Mouse (Mus musculus) skeletal muscle tissue, adult 2 months (tissue): Measurements from ENCODE around the gene Ltbp2.
A peak's percentile ranks its signal among the peaks of the same experiment; 100 is the strongest.

Experiments used
- DNase-seq: peaks from one replicate; pipeline ENCODE4 v3.0.0-alpha.2; 2012; ENCODE audit warnings: low read depth, low spot score

The Ltbp2 gene

GRCm38 (mm10) chr12:84876481-84877121 is at the start of gene Ltbp2:
Gene Ltbp2, minus strand, starts transcription at chr12:84876532.
- DNase-seq = peak; percentile 77

- DNase-seq = no peak
These were observed 48.0 kb upstream of the Ltbp2 start for GRCm38 (mm10) chr12:84924324-84924723.

GRCm38 (mm10) chr12:84921881-84922419 is 45.6 kb upstream of the Ltbp2 start:
- DNase-seq = no peak

- no peak for DNase-seq
These were observed 42.5 kb upstream of the Ltbp2 start for GRCm38 (mm10) chr12:84918809-84919208.

GRCm38 (mm10) chr12:84917799-84918198 is 41.5 kb upstream of the Ltbp2 start:
- DNase-seq = no peak

- DNase-seq = no peak
These were observed 38.6 kb upstream of the Ltbp2 start for GRCm38 (mm10) chr12:84914959-84915358.

- no peak for DNase-seq
These were observed 36.3 kb upstream of the Ltbp2 start for GRCm38 (mm10) chr12:84912652-84913104.

- DNase-seq = no peak
These were observed 35.3 kb upstream of the Ltbp2 start for GRCm38 (mm10) chr12:84911640-84912039.

GRCm38 (mm10) chr12:84910066-84910465 is 33.7 kb upstream of the Ltbp2 start:
- DNase-seq = no peak

- DNase-seq = peak; percentile 48
These were observed 31.5 kb upstream of the Ltbp2 start for GRCm38 (mm10) chr12:84907627-84908480.

GRCm38 (mm10) chr12:84907024-84907626 is 30.8 kb upstream of the Ltbp2 start:
- DNase-seq = peak; percentile 51

- no peak for DNase-seq
These were observed 28.1 kb upstream of the Ltbp2 start for GRCm38 (mm10) chr12:84904399-84904798.

GRCm38 (mm10) chr12:84900317-84900716 is 24.0 kb upstream of the Ltbp2 start:
- DNase-seq = no peak

- no peak for DNase-seq
These were observed 21.0 kb upstream of the Ltbp2 start for GRCm38 (mm10) chr12:84897322-84897721.

GRCm38 (mm10) chr12:84896235-84896634 is 19.9 kb upstream of the Ltbp2 start:
- DNase-seq = no peak

GRCm38 (mm10) chr12:84893648-84894628 is 17.6 kb upstream of the Ltbp2 start:
- peak; percentile 55 for DNase-seq

- no peak for DNase-seq
These were observed 14.0 kb upstream of the Ltbp2 start for GRCm38 (mm10) chr12:84890289-84890688.

- DNase-seq = peak; percentile 73
These were observed 9.0 kb upstream of the Ltbp2 start for GRCm38 (mm10) chr12:84885107-84885876.

GRCm38 (mm10) chr12:84884423-84885076 is 8.2 kb upstream of the Ltbp2 start:
- no peak for DNase-seq

GRCm38 (mm10) chr12:84882796-84883195 is 6.5 kb upstream of the Ltbp2 start:
- DNase-seq = no peak
